Mouse (Mus musculus): ENCODE results near the gene Txnip.
"Not testable (repeated sequence)": the region's sequence is repeated elsewhere in the genome, so short reads cannot be mapped to it uniquely, and the experiment has no call there.

The Txnip gene

GRCm38 (mm10) chr3:96596228-96596707 is 38.5 kb downstream of the Txnip start, which contains the start of gene Ankrd34a:
Ankrd34a (plus strand) TSS chr3:96596636.
- peak; percentile 52 for DNase-seq

- DNase-seq, result no peak
Measured at GRCm38 (mm10) chr3:96596855-96597254, 39.1 kb downstream of the Txnip start.

DNA sequence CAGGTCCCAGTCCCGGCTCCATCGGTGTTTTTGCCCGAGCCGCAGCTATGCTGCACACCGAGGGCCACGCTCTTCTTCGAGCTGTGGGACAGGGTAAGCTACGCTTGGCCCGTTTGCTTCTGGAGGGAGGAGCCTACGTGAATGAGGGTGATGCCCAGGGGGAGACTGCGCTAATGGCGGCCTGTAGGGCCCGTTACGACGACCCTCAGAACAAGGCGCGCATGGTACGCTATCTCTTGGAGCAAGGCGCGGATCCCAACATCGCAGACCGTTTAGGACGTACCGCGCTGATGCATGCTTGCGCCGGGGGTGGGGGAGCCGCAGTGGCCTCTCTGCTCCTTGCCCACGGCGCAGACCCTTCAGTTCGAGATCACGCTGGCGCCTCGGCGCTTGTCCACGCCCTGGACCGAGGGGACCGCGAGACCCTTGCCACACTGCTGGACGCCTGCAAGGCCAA is 39.7 kb downstream of the Txnip start:
- no peak for DNase-seq

DNA sequence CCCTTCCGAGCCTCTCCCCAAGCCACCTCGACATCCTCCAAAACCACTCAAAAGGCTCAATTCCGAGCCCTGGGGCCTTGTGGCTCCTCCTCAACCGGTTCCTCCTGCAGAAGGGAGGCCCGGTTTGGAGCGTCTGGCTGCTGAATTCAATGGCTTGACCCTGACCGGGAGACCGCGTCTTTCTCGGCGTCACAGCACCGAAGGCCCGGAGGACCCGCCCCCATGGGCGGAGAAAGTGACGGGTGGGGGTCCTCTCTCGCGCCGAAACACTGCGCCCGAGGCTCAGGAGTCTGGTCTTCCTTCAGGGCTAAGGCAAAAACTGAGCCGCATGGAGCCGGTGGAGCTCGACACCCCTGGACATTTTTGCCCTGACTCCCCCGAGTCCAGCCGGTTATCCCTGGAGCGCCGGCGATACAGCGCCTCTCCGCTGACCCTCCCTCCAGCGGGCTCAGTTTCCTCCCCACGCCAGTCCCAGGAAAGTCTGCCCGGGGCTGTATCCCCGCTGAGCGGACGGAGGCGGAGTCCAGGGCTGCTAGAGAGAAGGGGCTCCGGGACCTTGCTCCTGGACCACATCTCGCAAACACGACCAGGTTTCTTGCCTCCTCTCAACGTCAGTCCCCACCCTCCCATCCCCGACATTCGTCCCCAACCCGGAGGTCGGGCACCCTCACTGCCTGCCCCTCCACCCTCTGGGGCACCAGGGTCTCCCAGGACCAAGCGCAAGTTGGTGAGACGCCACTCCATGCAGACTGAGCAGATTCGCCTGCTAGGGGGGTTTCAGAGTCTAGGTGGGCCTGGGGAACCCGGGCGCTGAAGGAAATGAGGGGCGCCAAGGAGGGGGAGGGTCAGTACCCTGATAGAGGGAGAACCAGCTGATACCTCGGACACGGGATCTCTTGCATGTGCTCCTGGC is 40.7 kb downstream of the Txnip start:
- peak; percentile 81 for DNase-seq

DNA sequence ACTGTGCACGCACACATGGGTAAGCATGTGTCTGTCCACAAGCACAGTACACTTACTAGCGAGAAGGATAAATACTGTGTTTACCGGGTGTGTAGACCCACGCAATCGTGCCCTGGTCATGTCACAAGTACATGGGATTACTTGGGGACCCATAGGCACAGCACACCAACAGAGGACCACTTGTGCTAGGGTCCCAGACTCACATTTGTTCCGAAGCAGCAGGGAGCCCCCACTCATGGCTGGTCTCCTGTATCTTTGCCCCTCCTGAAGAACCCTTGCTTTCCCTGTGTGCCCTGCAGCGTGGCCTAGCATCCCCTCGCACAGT is 41.3 kb downstream of the Txnip start:
- no peak for DNase-seq

DNA sequence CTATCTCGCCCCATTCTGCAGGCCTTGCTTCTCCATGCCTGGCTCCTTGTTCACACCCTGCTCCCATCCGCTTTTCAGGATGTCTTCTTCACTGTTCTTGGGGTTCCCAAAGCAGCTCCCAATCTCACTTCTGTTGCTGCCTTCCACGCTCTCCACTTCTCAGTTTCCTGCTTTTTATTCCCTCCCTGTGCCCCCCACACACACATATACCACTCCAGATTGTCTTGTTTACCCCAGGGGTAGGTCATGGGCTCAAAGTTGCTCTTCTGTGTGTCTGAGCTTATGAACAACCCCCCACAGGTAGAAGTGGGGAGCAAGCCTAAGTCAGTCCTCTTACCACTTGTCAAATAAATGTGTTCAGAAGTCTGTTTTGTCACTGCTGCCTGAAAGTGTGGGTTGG is 41.7 kb downstream of the Txnip start:
- DNase-seq, result no peak

GRCm38 (mm10) chr3:96600639-96601250 is 43.0 kb downstream of the Txnip start, which contains the start of gene Lix1l:
Lix1l (plus strand) TSS chr3:96601149.
- DNase-seq, result peak; percentile 95

DNA sequence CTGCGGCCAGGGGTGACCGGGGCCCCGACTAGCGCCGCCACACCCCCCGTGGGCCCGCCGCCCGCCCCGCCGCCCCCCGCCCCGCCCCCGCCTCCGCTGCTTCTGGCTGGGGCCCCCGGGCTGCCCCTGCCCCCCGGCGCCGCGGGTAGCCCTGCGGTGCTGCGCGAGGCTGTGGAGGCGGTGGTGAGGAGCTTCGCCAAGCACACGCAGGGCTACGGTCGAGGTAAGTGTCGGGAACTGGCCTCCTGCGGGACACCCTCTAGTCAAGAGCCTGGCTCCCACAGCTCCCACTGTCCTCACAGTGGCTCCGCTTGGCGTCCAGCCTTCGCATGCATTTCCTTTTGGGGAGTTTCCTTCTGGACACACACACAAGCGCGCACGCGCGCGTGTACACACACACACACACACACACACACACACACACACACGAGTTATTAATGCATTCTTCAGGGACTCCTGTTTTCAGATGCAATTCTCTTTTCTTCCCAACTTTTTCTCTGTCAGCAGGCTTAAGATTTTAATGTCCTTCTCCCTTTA is 43.6 kb downstream of the Txnip start:
- DNase-seq, result peak; percentile 87

DNA sequence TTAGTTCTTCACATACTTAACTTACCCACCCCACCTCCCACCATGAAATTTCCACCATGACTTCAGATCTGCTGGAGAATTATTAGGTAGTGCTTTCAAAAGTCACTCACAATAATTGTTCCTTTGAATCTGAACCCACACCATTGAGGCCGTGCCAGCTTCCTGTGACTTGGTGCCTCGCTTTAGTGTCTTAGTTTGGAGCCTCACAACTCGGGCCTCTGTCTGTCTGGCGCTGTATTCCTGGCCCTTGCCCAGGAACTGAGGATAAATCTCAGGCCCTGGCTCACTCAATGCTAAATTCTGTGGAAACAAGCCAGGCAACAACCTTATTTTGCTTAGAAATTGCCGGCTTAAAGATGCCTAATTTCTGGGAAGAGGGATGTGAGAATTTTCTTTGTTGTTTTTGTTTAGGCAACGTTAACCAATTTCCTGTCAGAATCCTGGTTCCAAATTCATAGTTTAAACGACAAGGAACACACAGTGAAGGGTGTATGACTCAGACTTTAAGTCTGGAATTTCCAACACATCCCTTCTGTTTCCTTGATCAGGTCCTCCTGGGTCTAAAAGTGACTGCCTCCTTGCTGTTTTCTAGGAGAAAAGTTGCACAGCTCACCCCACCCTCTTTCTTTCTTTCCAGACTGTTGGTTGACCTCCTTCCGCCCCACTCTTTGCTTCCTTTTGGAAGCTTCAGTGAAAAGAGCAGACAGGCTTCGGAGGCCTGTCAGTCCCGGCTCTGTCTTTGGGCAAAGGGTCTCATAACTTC is 44.4 kb downstream of the Txnip start:
- DNase-seq, result peak; percentile 50

DNA sequence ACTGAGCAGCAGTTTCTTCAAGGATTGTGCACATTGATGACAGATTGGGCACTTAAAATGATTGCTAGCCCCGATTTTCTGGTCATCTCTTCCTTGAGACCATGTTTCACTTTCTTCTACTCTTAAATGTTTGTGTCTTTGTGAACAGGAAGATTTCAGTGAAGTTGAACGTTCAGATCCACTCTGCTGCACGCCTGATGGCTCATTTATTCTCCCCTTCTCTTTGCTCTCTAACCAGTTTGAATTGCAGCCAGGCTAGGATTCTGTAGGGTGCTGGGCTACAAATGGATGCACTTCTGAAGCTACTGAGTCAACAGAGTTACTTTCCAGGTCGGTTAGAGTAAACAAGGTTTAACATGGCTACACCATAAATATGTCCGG is 44.9 kb downstream of the Txnip start:
- no peak for DNase-seq

- DNase-seq, result no peak
Measured at GRCm38 (mm10) chr3:96603311-96603710, 45.6 kb downstream of the Txnip start.

DNA sequence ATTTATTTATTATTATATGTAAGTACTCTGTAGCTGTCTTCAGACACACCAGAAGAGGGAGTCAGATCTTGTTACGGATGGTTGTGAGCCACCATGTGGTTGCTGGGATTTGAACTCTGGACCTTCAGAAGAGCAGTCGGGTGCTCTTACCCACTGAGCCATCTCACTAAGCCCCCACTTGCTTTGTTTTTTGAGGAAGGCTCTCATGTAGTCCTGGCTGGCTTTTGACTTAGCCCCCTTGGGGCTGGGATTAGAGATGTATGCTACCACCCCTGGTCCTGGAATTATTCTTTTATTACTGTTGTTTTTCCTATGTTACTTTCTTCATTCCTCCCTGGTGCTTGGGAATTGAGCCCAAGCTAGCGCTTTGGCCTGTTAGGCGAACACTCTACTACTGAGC is 48.2 kb downstream of the Txnip start:
- not testable (repeated sequence) for DNase-seq

DNA sequence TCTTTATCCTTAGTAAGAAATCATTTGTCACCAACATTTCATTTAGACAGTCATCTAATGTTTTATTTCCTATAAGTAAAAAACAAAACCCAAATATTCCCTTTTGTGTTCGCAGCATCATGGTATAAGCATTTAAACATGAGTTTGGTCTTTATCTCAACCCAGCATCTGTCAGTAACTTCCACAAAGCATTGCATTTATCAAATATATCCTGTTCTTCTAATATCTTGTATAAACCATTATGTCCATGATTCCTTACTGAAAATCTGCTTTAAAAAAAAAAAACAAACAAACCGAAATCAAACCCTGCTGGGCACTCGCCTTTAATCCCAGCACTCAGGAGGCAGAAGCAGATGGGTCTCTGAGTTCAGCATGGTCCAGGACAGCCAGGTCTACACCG is 48.9 kb downstream of the Txnip start:
- no peak for DNase-seq

Measured in kidney, postnatal 14 days (tissue).